Mouse (Mus musculus): ENCODE results near the gene Ptgfrn. TPM values are rescaled to one million over a fixed set of nuclear protein-coding genes. Genes with fewer than 3 reads are reported as not detected.

Gene Ptgfrn
- total and polyA plus RNA-seq, 3 experiments = not detected

DNA sequence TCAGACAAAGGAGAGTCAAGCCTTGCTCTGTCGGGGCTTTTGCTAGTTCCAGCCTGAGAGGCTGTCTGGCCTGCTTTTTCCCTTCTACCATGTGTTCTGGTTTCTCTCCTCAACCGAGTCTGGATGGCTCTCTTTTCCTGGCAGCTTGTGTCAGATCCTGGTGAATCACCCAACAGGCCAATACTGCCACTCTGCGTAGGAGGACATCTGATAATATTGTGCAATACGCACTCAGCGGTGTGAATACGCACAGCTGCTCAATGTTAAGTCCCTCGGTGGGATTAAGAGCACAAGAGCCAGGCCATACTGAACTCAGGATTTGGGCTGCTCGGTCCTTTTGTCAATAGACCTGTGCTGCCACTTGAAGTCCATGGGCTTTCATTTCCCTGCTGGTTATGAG is 31.8 kb upstream of the Ptgfrn start:
- Histone ChIP-seq H3K4me1 (ENCODE audit: control insufficient read depth in 1 of 2, insufficient read depth in 2 of 2, low read length in 2 of 2) (no peaks in the 10 kb centered on the region), H3K9me3 (replicated peaks; ENCODE audit: insufficient read depth, low read length) (no peaks in the 10 kb centered on the region), H3K4me3 (ENCODE audit: control insufficient read depth in 1 of 2, insufficient read depth in 1 of 2, low read depth in 2 of 2, low read length in 2 of 2) (no peak overlapping the region), H3K27me3 (ENCODE audit: control insufficient read depth in 1 of 2, insufficient read depth in 2 of 2, low read length in 2 of 2) (no peaks in the 10 kb centered on the region), H3K9ac (ENCODE audit: control insufficient read depth, low read depth, low read length, poor library complexity, severe bottlenecking) (no peak overlapping the region), H3K36me3 (ENCODE audit: control insufficient read depth in 1 of 2, insufficient read depth in 2 of 2, low read length in 2 of 2) (no peaks in the 10 kb centered on the region), H3K27ac (ENCODE audit: control insufficient read depth, low read depth, low read length) (no peak overlapping the region), H3K79me2 (ENCODE audit: control insufficient read depth, insufficient read depth, low read length, poor library complexity) (no peaks in the 10 kb centered on the region)
- no peak for TF ChIP-seq NELFE (IDR thresholded peaks at IDR 0.05; ENCODE audit: low read depth, low read length)
- TF ChIP-seq ZNF384 (IDR thresholded peaks at IDR 0.05; ENCODE audit: low read depth, low read length) = no peak
- TF ChIP-seq UBTF (IDR thresholded peaks at IDR 0.05; ENCODE audit: borderline replicate concordance, insufficient read depth, low read depth, low read length) = no peak
- no peak for TF ChIP-seq GABPA (IDR thresholded peaks at IDR 0.05; ENCODE audit: low read depth, low read length)
- no peak for TF ChIP-seq CHD2 (IDR thresholded peaks at IDR 0.05; ENCODE audit: low read length)
- no peak for TF ChIP-seq CHD1 (IDR thresholded peaks at IDR 0.05; ENCODE audit: low read depth, low read length)
- TF ChIP-seq SMC3 (IDR thresholded peaks at IDR 0.05; ENCODE audit: low read depth, low read length) = no peak
- TF ChIP-seq NRF1 (IDR thresholded peaks at IDR 0.05; ENCODE audit: insufficient read depth, low read depth, low read length, poor library complexity, severe bottlenecking) = no peak
- no peak for TF ChIP-seq MAFK (IDR thresholded peaks at IDR 0.05; ENCODE audit: borderline replicate concordance, low read depth, low read length)
- no peak for TF ChIP-seq KAT2A (conservative IDR thresholded peaks at IDR 0.05; ENCODE audit: low read depth, low read length)
- TF ChIP-seq EP300 (IDR thresholded peaks at IDR 0.05; ENCODE audit: low read depth in 1 of 2, low read length in 2 of 2) = no peak
- no peak for TF ChIP-seq MAZ (IDR thresholded peaks at IDR 0.05; ENCODE audit: low read depth, low read length)
- no peak for TF ChIP-seq CTCF (IDR thresholded peaks at IDR 0.05 in 2 of 3, conservative IDR thresholded peaks at IDR 0.05 in 1 of 3; ENCODE audit: control insufficient read depth in 1 of 3, insufficient read depth in 1 of 3, low read depth in 2 of 3, low read length in 3 of 3, poor library complexity in 1 of 3, severe bottlenecking in 1 of 3)
- TF ChIP-seq TCF12 (IDR thresholded peaks at IDR 0.05; ENCODE audit: low read depth, low read length) = no peak
- DNase-seq (ENCODE audit: low read depth, low spot score) = no peak

DNA sequence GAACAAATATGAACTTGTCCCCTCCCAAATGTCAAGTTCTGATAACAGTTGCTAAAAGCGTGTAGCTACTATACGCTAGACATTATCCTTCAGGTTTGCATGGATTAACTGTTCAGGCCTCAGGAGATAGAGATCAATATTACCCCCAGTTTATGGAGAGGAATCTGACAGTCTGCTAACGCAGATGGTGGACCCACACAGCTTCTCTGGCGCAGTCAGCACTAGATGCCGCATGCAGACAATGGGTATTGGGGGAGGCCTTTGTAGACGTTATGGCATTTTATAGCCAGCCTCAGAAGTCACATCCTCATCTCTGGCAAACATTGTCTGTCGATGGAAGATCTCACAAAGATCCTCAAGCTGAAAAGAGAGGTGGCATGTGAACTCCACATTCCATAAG is 29.9 kb upstream of the Ptgfrn start:
- no peaks in the 10 kb centered on the region for H3K4me1 ChIP-seq (ENCODE audit: control insufficient read depth in 1 of 2, insufficient read depth in 2 of 2, low read length in 2 of 2)
- H3K36me3 ChIP-seq (ENCODE audit: control insufficient read depth in 1 of 2, insufficient read depth in 2 of 2, low read length in 2 of 2) = no peaks in the 10 kb centered on the region
- no peaks in the 10 kb centered on the region for H3K27me3 ChIP-seq (ENCODE audit: control insufficient read depth in 1 of 2, insufficient read depth in 2 of 2, low read length in 2 of 2)
- no peak overlapping the region for H3K27ac ChIP-seq (ENCODE audit: control insufficient read depth, low read depth, low read length)
- H3K4me3 ChIP-seq (ENCODE audit: control insufficient read depth in 1 of 2, insufficient read depth in 1 of 2, low read depth in 2 of 2, low read length in 2 of 2) = no peak overlapping the region
- no peaks in the 10 kb centered on the region for H3K79me2 ChIP-seq (ENCODE audit: control insufficient read depth, insufficient read depth, low read length, poor library complexity)
- DNase-seq (ENCODE audit: low read depth, low spot score) = no peak
- no peaks in the 10 kb centered on the region for H3K9me3 ChIP-seq (replicated peaks; ENCODE audit: insufficient read depth, low read length)
- TF ChIP-seq USF2 (IDR thresholded peaks at IDR 0.05; ENCODE audit: borderline replicate concordance in 1 of 2, insufficient read depth in 1 of 2, low read depth in 1 of 2, low read length in 2 of 2) = no peak
- TF ChIP-seq GATA1 (IDR thresholded peaks at IDR 0.05; ENCODE audit: low read depth, low read length) = no peak
- TF ChIP-seq ZKSCAN1 (IDR thresholded peaks at IDR 0.05; ENCODE audit: low read depth, low read length) = no peak
- TF ChIP-seq RAD21 (IDR thresholded peaks at IDR 0.05; ENCODE audit: low read depth, low read length) = no peak
- TF ChIP-seq RCOR1 (IDR thresholded peaks at IDR 0.05; ENCODE audit: low read depth, low read length) = no peak
- no peak for TF ChIP-seq ZC3H11A (IDR thresholded peaks at IDR 0.05; ENCODE audit: low read depth, low read length)
- TF ChIP-seq SMC3 (IDR thresholded peaks at IDR 0.05; ENCODE audit: low read depth, low read length) = no peak
- no peak for TF ChIP-seq BHLHE40 (IDR thresholded peaks at IDR 0.05; ENCODE audit: borderline replicate concordance, low read depth, low read length)
- no peak for TF ChIP-seq ELF1 (IDR thresholded peaks at IDR 0.05; ENCODE audit: low read depth, low read length)
- no peak for TF ChIP-seq SIN3A (IDR thresholded peaks at IDR 0.05; ENCODE audit: low read length)
- no peak for TF ChIP-seq POLR2A (IDR thresholded peaks at IDR 0.05; ENCODE audit: control insufficient read depth in 1 of 2, insufficient read depth in 1 of 2, low read depth in 1 of 2, low read length in 2 of 2, poor library complexity in 1 of 2)
- TF ChIP-seq MYC (IDR thresholded peaks at IDR 0.05; ENCODE audit: low read depth, low read length) = no peak
- no peak for TF ChIP-seq MAFK (IDR thresholded peaks at IDR 0.05; ENCODE audit: borderline replicate concordance, low read depth, low read length)
- no peak for TF ChIP-seq POLR2AphosphoS2 (IDR thresholded peaks at IDR 0.05; ENCODE audit: low read length)
- no peak overlapping the region for H3K9ac ChIP-seq (ENCODE audit: control insufficient read depth, low read depth, low read length, poor library complexity, severe bottlenecking)
